Mouse (Mus musculus): ENCODE results near the gene Cdk14.
"Not testable (repeated sequence)": the region's sequence is repeated elsewhere in the genome, so short reads cannot be mapped to it uniquely, and the experiment has no call there.

Cdk14 gene

GRCm38 (mm10) chr5:5367550-5367949 lies 52.6 kb downstream of the Cdk14 start:
- no peak for DNase-seq (ENCODE audit: low spot score in 2 of 2)

- no peak for DNase-seq (ENCODE audit: low spot score in 2 of 2)
These were observed 54.6 kb downstream of the Cdk14 start for GRCm38 (mm10) chr5:5365285-5366076.

GRCm38 (mm10) chr5:5361684-5362083 lies 58.4 kb downstream of the Cdk14 start:
- DNase-seq (ENCODE audit: low spot score in 2 of 2) = no peak

- DNase-seq (ENCODE audit: low spot score in 2 of 2) = no peak
These were observed 59.8 kb downstream of the Cdk14 start for GRCm38 (mm10) chr5:5360338-5360737.

- DNase-seq (ENCODE audit: low spot score in 2 of 2) = no peak
These were observed 60.2 kb downstream of the Cdk14 start for GRCm38 (mm10) chr5:5359915-5360314.

- no peak for DNase-seq (ENCODE audit: low spot score in 2 of 2)
These were observed 60.7 kb downstream of the Cdk14 start for GRCm38 (mm10) chr5:5359370-5359769.

GRCm38 (mm10) chr5:5358019-5358717 lies 61.9 kb downstream of the Cdk14 start:
- DNase-seq (ENCODE audit: low spot score in 2 of 2) = no peak

GRCm38 (mm10) chr5:5354684-5355368 lies 65.3 kb downstream of the Cdk14 start:
- no peak for DNase-seq (ENCODE audit: low spot score in 2 of 2)

- DNase-seq (ENCODE audit: low spot score in 2 of 2) = no peak
These were observed 66.2 kb downstream of the Cdk14 start for GRCm38 (mm10) chr5:5353946-5354345.

GRCm38 (mm10) chr5:5344646-5345045 lies 75.5 kb downstream of the Cdk14 start:
- no peak for DNase-seq (ENCODE audit: low spot score in 2 of 2)

- DNase-seq (ENCODE audit: low spot score in 2 of 2) = no peak
These were observed 76.4 kb downstream of the Cdk14 start for GRCm38 (mm10) chr5:5343741-5344140.

- peak in 1 of 2 experiments; percentile 36 for DNase-seq (ENCODE audit: low spot score in 2 of 2)
These were observed 76.8 kb downstream of the Cdk14 start for GRCm38 (mm10) chr5:5343267-5343666.

- peak in 1 of 2 experiments; percentile 51 for DNase-seq (ENCODE audit: low spot score in 2 of 2)
These were observed 77.5 kb downstream of the Cdk14 start for GRCm38 (mm10) chr5:5342410-5343137.

GRCm38 (mm10) chr5:5341611-5342010 lies 78.5 kb downstream of the Cdk14 start:
- no peak for DNase-seq (ENCODE audit: low spot score in 2 of 2)

GRCm38 (mm10) chr5:5333916-5334315 lies 86.2 kb downstream of the Cdk14 start:
- no peak for DNase-seq (ENCODE audit: low spot score in 2 of 2)

- DNase-seq (ENCODE audit: low spot score in 2 of 2) = no peak
These were observed 89.1 kb downstream of the Cdk14 start for GRCm38 (mm10) chr5:5330926-5331460.

GRCm38 (mm10) chr5:5329018-5329417 lies 91.1 kb downstream of the Cdk14 start:
- DNase-seq (ENCODE audit: low spot score in 2 of 2) = not testable (repeated sequence)

GRCm38 (mm10) chr5:5326716-5327115 lies 93.4 kb downstream of the Cdk14 start:
- DNase-seq (ENCODE audit: low spot score in 2 of 2) = peak in 1 of 2 experiments; percentile 66

- no peak for DNase-seq (ENCODE audit: low spot score in 2 of 2)
These were observed 97.4 kb downstream of the Cdk14 start for GRCm38 (mm10) chr5:5322699-5323098.

GRCm38 (mm10) chr5:5320506-5321181 lies 99.5 kb downstream of the Cdk14 start:
- DNase-seq (ENCODE audit: low spot score in 2 of 2) = peak in 1 of 2 experiments; percentile 53

Measured in urinary bladder, postnatal 36 days (tissue).